Mouse (Mus musculus) intestine, postnatal 0 days (tissue): ENCODE data around the gene Btbd9. TPM values are rescaled to one million over a fixed set of nuclear protein-coding genes. Genes with fewer than 3 reads are reported as not detected.

ENCODE experiments used
- ATAC-seq: fragments of 200-750 bp; cut with Nextera tagmentation; 2 replicates; pipeline ENCODE4 v1.8.0; 2017; ENCODE audit warnings: mild to moderate bottlenecking, moderate TSS enrichment, moderate library complexity
- H3K27ac ChIP-seq: fragments of 300-500 bp; sonication (generic); 2 replicates; pipeline ENCODE4 v1.5.1; 2014; ENCODE audit warnings: mild to moderate bottlenecking, low read depth, low read length, moderate library complexity
- H3K27me3 ChIP-seq: fragments of 300-500 bp; sonication (generic); replicated peaks from 2 replicates; pipeline ENCODE4 v1.6.1; 2014; ENCODE audit warnings: low read length, mixed read lengths; ENCODE audit not compliant: control insufficient read depth, insufficient read depth
- H3K36me3 ChIP-seq: fragments of 300-500 bp; sonication (generic); 2 replicates; pipeline ENCODE4 v1.6.1; 2014; ENCODE audit warnings: mild to moderate bottlenecking, moderate library complexity; ENCODE audit not compliant: control insufficient read depth, insufficient read depth
- H3K4me1 ChIP-seq: fragments of 300-500 bp; sonication (generic); replicated peaks from 2 replicates; pipeline ENCODE4 v1.6.1; 2014; ENCODE audit warnings: antibody characterized with exemption, low read length, mixed read lengths; ENCODE audit not compliant: control insufficient read depth, insufficient read depth
- H3K4me2 ChIP-seq: fragments of 300-500 bp; sonication (generic); replicated peaks from 2 replicates; pipeline ENCODE4 v1.6.1; 2014; ENCODE audit warnings: low read depth, mild to moderate bottlenecking, moderate library complexity
- H3K4me3 ChIP-seq: fragments of 300-500 bp; sonication (generic); 2 replicates; pipeline ENCODE4 v1.5.1; 2014; ENCODE audit warnings: low read depth, low read length
- H3K9ac ChIP-seq: fragments of 300-500 bp; sonication (generic); 2 replicates; pipeline ENCODE4 v1.6.1; 2014; ENCODE audit warnings: mild to moderate bottlenecking, low read depth, low read length
- H3K9me3 ChIP-seq: fragments of 300-500 bp; sonication (generic); 2 replicates; pipeline ENCODE4 v1.6.1; 2016; ENCODE audit warnings: mixed run types; ENCODE audit not compliant: control insufficient read depth
- CTCF ChIP-seq: sonication (generic); IDR thresholded peaks from 2 replicates; pipeline ENCODE4 v1.5.1; 2016; ENCODE audit warnings: low read depth, mild to moderate bottlenecking, control low read depth, antibody characterized with exemption, moderate library complexity
- WGBS: fragments of 180-500 bp; shearing (Covaris S2); extraction: QIAGEN DNeasy Blood & Tissue Kit; methylation state at CpG from one replicate; pipeline ENCODE4 v1.1.7; 2014; 5-methylcytosine and 5-hydroxymethylcytosine counted together
- polyA plus RNA-seq: library from polyadenylated mRNA; unstranded; fragments of >200 nt; fragmentation: Nextera tagmentation; extraction: Ambion mirVana; gene quantifications from 2 replicates; pipeline ENCODE4 v1.2.1, GENCODE M21; 2015

The Btbd9 gene
- polyA plus RNA-seq, 1 experiment from 2014 or later: 35.9 TPM

DNA sequence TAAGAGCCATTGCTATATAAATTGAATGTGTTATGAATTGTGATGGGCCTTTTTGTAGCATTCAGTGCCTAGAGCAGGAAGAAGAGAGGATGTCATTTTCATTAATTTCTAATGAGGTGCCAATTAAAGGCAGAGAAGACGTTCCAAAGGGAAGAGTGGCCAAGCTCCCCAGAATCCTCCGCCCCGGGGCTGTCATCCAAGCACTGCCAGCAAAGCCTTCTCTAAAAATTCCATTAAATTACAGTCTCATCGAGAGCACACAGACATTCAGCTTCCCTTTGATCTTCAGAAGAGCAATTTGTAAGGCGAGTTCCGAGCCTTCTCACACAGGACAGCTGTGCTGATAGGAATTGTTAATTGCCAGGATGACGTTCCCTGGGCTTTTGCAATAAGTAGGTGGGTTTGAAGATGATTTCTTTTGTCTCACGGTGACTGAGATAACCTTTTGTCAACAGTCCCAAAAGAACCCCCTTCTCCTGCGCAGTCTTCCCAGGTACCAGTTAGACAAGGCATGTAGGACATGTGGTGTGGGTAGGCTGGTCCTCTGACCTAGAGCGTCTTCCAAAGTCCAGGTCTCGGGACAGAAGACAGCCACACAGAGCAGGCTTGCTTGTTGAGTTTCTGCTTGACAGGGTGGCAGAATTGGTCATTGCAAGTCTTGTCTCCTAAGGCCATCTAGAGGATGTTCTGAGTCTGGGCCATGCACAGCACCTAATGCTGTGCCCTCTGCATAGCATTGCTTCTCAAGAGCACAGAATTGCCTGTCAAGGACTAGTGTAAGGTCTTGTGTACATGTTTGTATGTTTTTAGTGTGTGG lies 381.5 kb downstream of the Btbd9 start:
- H3K9me3 ChIP-seq: no peaks in the 10 kb centered on the region
- H3K27ac ChIP-seq: no peak overlapping the region
- no peaks in the 10 kb centered on the region for H3K27me3 ChIP-seq
- peak; percentile 60 for TF ChIP-seq CTCF
- H3K4me3 ChIP-seq: no peak overlapping the region
- H3K9ac ChIP-seq: no peak overlapping the region
- no peaks in the 10 kb centered on the region for H3K4me1 ChIP-seq
- H3K4me2 ChIP-seq: no peak overlapping the region
- H3K36me3 ChIP-seq: peaks cover 28% of the 10 kb centered on the region; the same call in 1 of the 2 replicates
- peak; percentile 29; the same call in 1 of the 2 replicates for ATAC-seq
- 59% methylated on average over 11 of the region's 11 CpGs for WGBS

DNA sequence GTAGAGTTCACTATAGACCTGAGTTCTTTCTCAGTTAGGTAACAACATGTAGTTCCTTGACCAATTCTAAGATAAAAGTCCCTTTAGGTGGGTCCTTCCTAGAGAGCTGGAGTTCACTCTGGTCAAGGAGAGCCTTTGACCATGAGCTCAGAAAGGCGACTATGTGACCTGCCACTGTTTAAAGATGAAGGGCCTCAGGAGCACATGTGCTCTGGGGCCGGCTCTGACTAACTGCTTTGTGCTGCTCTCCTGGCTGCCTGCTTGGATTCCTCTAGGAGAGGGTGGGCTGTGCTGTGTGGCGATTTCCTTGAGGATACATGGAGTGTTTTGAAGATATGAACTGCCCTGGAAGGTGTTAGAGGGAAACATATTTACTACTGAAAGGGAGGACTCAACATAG lies 382.2 kb downstream of the Btbd9 start:
- Histone ChIP-seq H3K4me2 (no peak overlapping the region), H3K4me3 (no peak overlapping the region)
- 51% methylated on average over 3 of the region's 3 CpGs for WGBS

DNA sequence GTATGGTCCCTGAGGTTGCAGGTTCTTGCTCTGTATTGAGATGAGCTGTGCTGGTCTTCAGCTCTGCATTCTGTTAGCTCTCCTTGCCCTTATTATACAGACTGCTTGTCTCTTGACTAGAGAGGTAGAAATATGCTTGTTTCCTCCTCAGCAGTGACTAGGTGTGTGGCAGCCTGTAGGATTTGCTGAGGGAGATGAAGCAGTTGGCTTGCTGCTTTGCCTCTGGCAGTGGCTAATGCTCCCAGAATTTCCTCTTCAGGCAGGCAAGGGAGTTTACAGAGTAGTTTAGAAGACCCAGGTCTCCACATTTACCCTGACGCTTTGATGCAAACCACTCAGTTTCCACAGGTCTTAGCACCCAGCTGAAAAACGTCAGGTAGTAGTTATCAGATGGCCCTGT lies 382.7 kb downstream of the Btbd9 start:
- Histone ChIP-seq H3K9ac (no peak overlapping the region), H3K4me3 (no peak overlapping the region), H3K27ac (no peak overlapping the region), H3K27me3 (no peaks in the 10 kb centered on the region), H3K36me3 (peaks cover 26% of the 10 kb centered on the region; the same call in 1 of the 2 replicates), H3K4me2 (no peak overlapping the region), H3K4me1 (no peaks in the 10 kb centered on the region), H3K9me3 (no peaks in the 10 kb centered on the region)
- 74% methylated on average over 2 of the region's 2 CpGs for WGBS
- no peak for ATAC-seq
- no peak for TF ChIP-seq CTCF

More for the DNA sequence above, 382.2 kb downstream of the Btbd9 start:
- TF ChIP-seq CTCF: no peak
- Histone ChIP-seq H3K27me3 (no peaks in the 10 kb centered on the region), H3K4me1 (no peaks in the 10 kb centered on the region), H3K36me3 (peaks cover 28% of the 10 kb centered on the region; the same call in 1 of the 2 replicates), H3K27ac (no peak overlapping the region), H3K9ac (no peak overlapping the region), H3K9me3 (no peaks in the 10 kb centered on the region)
- ATAC-seq: no peak

DNA sequence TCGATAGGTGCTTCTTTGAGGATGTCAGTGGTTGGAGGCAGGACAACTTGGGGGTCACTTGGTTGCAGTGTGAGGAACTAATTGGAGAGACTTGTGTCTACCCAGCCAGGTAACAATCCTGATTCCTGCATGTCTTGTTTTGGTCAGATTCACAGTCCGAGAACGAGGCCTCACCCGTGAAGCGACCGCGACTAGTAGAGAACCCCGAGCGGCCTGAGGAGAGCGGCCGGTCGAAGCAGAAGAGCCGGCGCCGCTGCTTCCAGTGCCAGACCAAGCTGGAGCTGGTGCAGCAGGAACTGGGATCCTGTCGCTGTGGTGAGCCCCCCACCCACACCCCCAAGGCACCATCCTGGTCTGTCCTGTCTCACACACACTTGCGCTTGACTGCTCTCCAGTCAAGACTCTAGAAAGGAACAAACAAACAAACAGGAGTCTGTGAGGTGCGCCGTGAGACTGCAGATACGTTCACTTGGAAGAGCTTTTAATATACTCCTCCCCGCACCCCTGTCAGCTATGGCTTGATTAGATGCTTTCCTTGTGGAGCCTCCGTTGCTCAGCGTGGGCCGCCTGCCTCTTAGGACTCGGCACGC lies 383.8 kb downstream of the Btbd9 start:
- Histone ChIP-seq H3K27ac (no peak overlapping the region), H3K4me3 (no peak overlapping the region), H3K27me3 (no peaks in the 10 kb centered on the region), H3K9ac (no peak overlapping the region), H3K4me1 (no peaks in the 10 kb centered on the region), H3K36me3 (peaks cover 20% of the 10 kb centered on the region; the same call in 1 of the 2 replicates), H3K9me3 (no peaks in the 10 kb centered on the region), H3K4me2 (no peak overlapping the region)
- TF ChIP-seq CTCF: no peak
- ATAC-seq: no peak
- WGBS: 88% methylated on average over 26 of the region's 26 CpGs

DNA sequence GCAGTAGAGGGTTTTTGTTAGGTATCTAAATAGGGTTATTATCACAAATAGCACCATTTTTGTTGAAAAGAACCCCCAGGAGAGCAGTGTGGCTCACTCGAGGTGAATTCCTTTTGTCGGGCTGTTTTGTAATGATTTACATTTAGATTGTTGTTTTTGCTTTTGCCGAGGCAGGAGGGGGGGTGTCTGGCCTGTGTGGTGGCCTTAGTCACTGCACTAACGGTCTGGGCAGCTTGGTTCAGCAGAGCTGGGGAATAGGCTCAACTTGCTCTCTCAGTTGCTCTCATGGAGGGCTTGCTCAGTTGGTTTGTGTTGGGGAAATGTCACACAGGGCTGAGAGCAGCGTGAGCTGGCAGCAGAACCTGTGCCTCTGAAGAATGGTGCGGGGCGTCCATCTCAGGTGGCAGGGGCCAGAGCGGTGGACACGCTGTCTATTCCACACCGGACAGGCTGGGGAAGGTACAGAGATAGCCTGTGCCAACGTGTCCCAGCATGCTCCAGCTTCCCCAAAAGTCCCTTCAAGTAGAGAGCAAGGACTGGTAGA lies 385.1 kb downstream of the Btbd9 start:
- H3K9me3 ChIP-seq: no peaks in the 10 kb centered on the region
- H3K27ac ChIP-seq: no peak overlapping the region
- H3K4me3 ChIP-seq: no peak overlapping the region
- ATAC-seq: no peak
- no peaks in the 10 kb centered on the region for H3K27me3 ChIP-seq
- H3K36me3 ChIP-seq: peaks cover 20% of the 10 kb centered on the region; the same call in 1 of the 2 replicates
- H3K4me2 ChIP-seq: no peak overlapping the region
- H3K9ac ChIP-seq: no peak overlapping the region
- 77% methylated on average over 11 of the region's 11 CpGs for WGBS
- no peaks in the 10 kb centered on the region for H3K4me1 ChIP-seq
- no peak for TF ChIP-seq CTCF
